Mouse (Mus musculus) lung, embryonic 16.5 days (tissue): ENCODE results near the gene Dnase1l1. TPM values are rescaled to one million over a fixed set of nuclear protein-coding genes. Genes with fewer than 3 reads are reported as not detected.
A peak's percentile ranks its signal among the peaks of the same experiment; 100 is the strongest.

Source experiments
- ATAC-seq: fragments of 200-750 bp; cut with Nextera tagmentation; 2 replicates; pipeline ENCODE4 v1.8.0; 2017; ENCODE audit warnings: low read depth, mild to moderate bottlenecking, moderate library complexity
- H3K27ac ChIP-seq: fragments of 300-500 bp; sonication (generic); 2 replicates; pipeline ENCODE4 v1.5.1; 2014; ENCODE audit warnings: mild to moderate bottlenecking, control low read depth, low read length
- H3K27me3 ChIP-seq: fragments of 300-500 bp; sonication (generic); 2 replicates; pipeline ENCODE4 v1.6.1; 2014; ENCODE audit warnings: low read depth, low read length, mixed read lengths; ENCODE audit not compliant: control insufficient read depth, insufficient read depth
- H3K36me3 ChIP-seq: fragments of 300-500 bp; sonication (generic); 2 replicates; pipeline ENCODE4 v1.6.1; 2014; ENCODE audit warnings: low read length; ENCODE audit not compliant: control insufficient read depth, insufficient read depth
- H3K4me1 ChIP-seq: fragments of 300-500 bp; sonication (generic); replicated peaks from 2 replicates; pipeline ENCODE4 v1.6.1; 2014; ENCODE audit warnings: low read length, mixed read lengths; ENCODE audit not compliant: control insufficient read depth, insufficient read depth
- H3K4me2 ChIP-seq: fragments of 300-500 bp; sonication (generic); 2 replicates; pipeline ENCODE4 v1.6.1; 2014; ENCODE audit warnings: low read depth, low read length, control low read depth
- H3K4me3 ChIP-seq: fragments of 300-500 bp; sonication (generic); 2 replicates; pipeline ENCODE4 v1.5.1; 2014; ENCODE audit warnings: mild to moderate bottlenecking, low read length, control low read depth
- H3K9ac ChIP-seq: fragments of 300-500 bp; sonication (generic); 2 replicates; pipeline ENCODE4 v1.6.1; 2014; ENCODE audit warnings: low read length, control low read depth
- H3K9me3 ChIP-seq: fragments of 300-500 bp; sonication (generic); 2 replicates; pipeline ENCODE4 v1.6.1; 2016; ENCODE audit warnings: low read length; ENCODE audit not compliant: control insufficient read depth
- WGBS: fragments of 180-500 bp; shearing (Covaris S2); extraction: QIAGEN DNeasy Blood & Tissue Kit; methylation state at CpG from one replicate; pipeline ENCODE4 v1.1.7; 2014; 5-methylcytosine and 5-hydroxymethylcytosine counted together
- polyA plus RNA-seq: library from polyadenylated mRNA; unstranded; fragments of >200 nt; fragmentation: Nextera tagmentation; extraction: Ambion mirVana; gene quantifications from 2 replicates; pipeline ENCODE4 v1.2.1, GENCODE M21; 2015

Gene Dnase1l1
- polyA plus RNA-seq, 1 experiment from 2014 or later, result 17.4 TPM

DNA sequence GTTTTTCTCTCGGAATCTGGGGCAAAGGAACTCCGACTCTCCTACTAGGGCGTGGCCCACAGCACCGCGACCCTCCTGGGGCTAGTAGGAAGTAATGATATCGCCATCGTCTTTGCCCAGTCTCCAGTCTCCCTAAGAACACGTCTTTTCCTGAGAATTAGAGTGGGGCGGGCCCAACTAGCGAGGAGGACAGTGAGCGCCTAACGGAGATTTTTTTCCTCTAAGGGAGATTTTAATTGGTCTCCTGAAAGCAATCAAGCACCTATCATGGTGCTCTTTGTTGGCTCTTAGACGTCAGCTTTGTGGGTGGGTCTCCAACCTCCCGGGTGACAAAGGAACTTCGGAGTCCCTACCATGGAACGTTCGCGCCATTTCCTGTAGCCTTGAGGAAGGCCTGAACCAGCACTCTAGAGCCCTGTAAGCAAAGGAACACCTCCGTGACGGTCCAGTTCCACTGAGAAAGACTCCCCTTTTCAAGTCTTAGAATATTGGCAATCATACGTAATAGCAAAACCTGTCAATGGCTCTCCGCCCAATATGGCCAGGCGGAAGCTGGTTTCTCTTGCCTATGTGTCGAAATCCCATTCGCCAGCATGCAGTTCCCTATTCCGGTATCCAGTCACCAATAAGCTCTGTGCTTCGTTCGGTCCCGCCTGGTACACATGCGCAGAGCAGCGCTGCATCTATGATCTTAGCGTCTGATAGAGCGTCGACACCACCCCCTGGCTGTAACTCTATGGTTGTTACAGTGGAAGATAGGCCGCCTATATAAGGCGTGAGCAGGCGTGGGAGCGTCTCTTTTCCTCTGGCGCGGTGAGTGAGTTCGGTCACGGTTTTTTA, 11.9 kb downstream of the Dnase1l1 start, which contains the start of gene Rpl10:
Gene Rpl10 (plus strand): TSS at position 751 of the 840 bp plus-strand sequence.
- Histone ChIP-seq H3K36me3 (peaks cover 4% of the 10 kb centered on the region; the same call in 1 of the 2 replicates), H3K4me3 (peak within 1 kb of the TSS; percentile 65), H3K9me3 (no peaks in the 10 kb centered on the region), H3K27me3 (no peaks in the 10 kb centered on the region), H3K27ac (peak within 1 kb of the TSS; percentile 96), H3K4me2 (peak within 1 kb of the TSS; percentile 57), H3K4me1 (0 out of 2 replicates have a peak, but pooled peaks cover 2% of the 10 kb centered on the region), H3K9ac (peak within 1 kb of the TSS; percentile 79)
- WGBS, result 15% methylated on average over 42 of the region's 42 CpGs
- peak; percentile 96 for ATAC-seq

DNA sequence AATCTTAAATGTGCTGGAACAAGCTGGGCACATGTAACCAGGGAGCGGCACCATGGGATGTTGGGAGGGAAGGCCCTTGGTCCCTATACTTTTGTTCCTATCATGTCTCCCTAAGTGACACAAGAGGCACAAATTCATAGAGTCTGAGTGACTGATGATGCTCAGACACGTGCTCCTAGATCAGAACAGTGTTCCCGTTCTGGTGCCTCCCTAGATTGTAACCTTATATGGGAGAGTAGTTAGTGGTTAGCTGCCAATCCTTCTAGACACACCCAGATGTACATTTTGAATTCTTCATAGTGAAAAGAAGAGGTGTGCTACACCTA, 12.4 kb downstream of the Dnase1l1 start:
- H3K9ac ChIP-seq, result peak overlapping the region; percentile 68
- peaks cover 4% of the 10 kb centered on the region; the same call in 1 of the 2 replicates for H3K36me3 ChIP-seq
- H3K4me3 ChIP-seq, result peak overlapping the region; percentile 65
- no peaks in the 10 kb centered on the region for H3K9me3 ChIP-seq
- 0 out of 2 replicates have a peak, but pooled peaks cover 2% of the 10 kb centered on the region for H3K4me1 ChIP-seq
- WGBS, result 10% methylated on average over 3 of the region's 3 CpGs
- peak; percentile 46 for ATAC-seq
- H3K27me3 ChIP-seq, result no peaks in the 10 kb centered on the region
- H3K27ac ChIP-seq, result peak overlapping the region; percentile 96
- peak overlapping the region; percentile 57 for H3K4me2 ChIP-seq

DNA sequence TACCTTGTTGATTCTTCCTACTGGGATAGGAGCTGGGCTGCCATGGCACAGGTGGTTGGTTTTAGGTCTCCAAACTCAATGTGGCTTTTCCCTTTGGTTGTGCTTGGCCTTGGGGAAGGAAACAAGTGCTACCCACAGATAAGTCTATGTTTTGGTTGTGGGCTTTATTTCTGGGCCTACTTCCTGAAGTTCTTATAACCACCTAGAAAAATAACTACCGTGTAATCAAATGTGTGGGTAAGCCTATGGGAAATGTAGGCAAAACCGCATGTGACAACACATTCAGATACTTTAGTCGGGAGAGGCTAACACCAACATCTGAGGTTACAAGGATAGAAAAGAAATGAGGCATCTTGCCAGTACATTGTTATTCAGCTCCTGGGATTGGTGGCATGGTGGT, 24.4 kb downstream of the Dnase1l1 start:
- no peak overlapping the region for H3K4me2 ChIP-seq
- peaks cover 3% of the 10 kb centered on the region; the same call in 1 of the 2 replicates for H3K36me3 ChIP-seq
- peaks cover 4% of the 10 kb centered on the region for H3K4me1 ChIP-seq
- no peaks in the 10 kb centered on the region for H3K9me3 ChIP-seq
- no peak overlapping the region for H3K9ac ChIP-seq
- 90% methylated on average over 3 of the region's 3 CpGs for WGBS
- H3K27me3 ChIP-seq, result no peaks in the 10 kb centered on the region
- ATAC-seq, result no peak
- H3K4me3 ChIP-seq, result no peak overlapping the region
- H3K27ac ChIP-seq, result no peak overlapping the region

DNA sequence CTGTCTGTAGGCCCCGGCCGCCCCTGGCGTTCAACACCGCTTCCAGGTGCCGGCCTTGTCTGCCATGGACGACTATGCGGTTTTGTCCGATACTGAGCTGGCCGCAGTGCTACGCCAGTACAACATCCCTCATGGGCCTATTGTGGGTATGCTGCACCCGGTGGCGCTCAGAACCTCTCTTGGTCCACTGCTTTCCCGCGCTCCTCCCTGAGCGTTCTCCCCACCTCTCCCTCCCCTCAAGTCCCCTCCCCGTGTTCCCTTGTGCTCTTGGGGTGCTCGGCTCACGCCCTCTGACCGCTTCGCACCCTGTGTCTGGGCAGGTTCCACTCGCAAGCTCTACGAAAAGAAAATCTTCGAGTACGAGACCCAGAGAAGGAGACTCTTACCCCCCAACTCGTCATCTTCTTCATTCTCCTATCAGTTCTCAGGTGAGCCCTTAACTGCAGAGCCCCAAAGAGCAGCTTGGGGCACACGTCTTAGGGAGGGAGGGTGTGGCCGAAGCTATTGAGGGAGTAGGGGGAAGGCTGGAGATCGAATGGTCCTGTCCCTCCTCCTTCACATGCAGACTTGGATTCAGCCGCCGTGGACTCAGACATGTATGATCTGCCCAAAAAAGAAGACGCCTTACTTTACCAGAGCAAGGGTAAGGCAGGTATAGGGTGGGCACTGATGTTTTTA, 27.1 kb downstream of the Dnase1l1 start:
- Histone ChIP-seq H3K4me3 (peak overlapping the region; percentile 59), H3K9ac (peak overlapping the region; percentile 85), H3K36me3 (peaks cover 3% of the 10 kb centered on the region; the same call in 1 of the 2 replicates), H3K27me3 (no peaks in the 10 kb centered on the region), H3K4me2 (peak overlapping the region; percentile 68), H3K4me1 (peaks cover 4% of the 10 kb centered on the region), H3K27ac (peak overlapping the region; percentile 95), H3K9me3 (no peaks in the 10 kb centered on the region)
- WGBS, result 28% methylated on average over 31 of the region's 31 CpGs
- peak; percentile 59 for ATAC-seq

DNA sequence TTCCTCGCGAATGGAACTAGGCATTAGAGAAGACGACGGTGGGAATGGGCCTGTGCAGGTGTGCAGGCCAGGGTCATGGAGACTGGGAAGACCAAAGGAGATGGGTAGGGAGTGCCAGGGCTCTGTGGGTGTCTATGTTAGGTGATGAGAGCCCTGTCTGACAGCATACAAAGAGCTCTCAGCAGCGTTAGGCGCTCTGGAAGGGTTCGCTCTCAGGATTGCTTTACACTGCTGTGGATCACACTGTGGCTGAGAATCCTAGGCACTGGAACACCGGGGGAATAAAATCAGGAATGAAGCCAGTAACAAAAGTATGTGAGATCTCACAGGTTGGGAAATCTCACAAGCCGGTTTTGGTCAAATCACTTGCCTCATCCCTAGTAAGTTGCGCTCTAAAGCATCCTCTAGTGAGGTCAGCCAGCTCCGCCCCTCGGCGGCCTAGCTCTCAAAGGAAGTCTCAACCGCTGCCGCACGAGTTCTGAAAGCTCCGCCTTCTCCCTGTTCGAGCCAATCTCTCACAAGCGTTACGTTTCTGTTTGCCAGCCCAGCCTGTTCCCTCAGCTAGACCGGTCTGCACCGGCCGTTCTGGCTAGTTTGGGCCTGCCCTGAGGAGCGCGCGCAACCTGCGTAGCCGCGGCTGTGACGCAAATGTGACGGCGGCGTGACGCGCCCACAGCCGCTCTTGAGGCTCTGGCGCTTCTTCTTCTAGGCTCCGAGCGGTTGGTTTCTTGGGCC, 27.8 kb downstream of the Dnase1l1 start, which contains the start of gene Emd:
Gene Emd (plus strand): TSS at position 535 of the 735 bp plus-strand sequence.
- H3K4me3 ChIP-seq, result peak within 1 kb of the TSS; percentile 59
- peaks cover 3% of the 10 kb centered on the region; the same call in 1 of the 2 replicates for H3K36me3 ChIP-seq
- WGBS, result 18% methylated on average over 39 of the region's 39 CpGs
- H3K9ac ChIP-seq, result peak within 1 kb of the TSS; percentile 85
- H3K9me3 ChIP-seq, result no peaks in the 10 kb centered on the region
- H3K27me3 ChIP-seq, result no peaks in the 10 kb centered on the region
- H3K4me1 ChIP-seq, result peaks cover 4% of the 10 kb centered on the region
- peak; percentile 98 for ATAC-seq
- peak within 1 kb of the TSS; percentile 95 for H3K27ac ChIP-seq
- peak within 1 kb of the TSS; percentile 68 for H3K4me2 ChIP-seq

DNA sequence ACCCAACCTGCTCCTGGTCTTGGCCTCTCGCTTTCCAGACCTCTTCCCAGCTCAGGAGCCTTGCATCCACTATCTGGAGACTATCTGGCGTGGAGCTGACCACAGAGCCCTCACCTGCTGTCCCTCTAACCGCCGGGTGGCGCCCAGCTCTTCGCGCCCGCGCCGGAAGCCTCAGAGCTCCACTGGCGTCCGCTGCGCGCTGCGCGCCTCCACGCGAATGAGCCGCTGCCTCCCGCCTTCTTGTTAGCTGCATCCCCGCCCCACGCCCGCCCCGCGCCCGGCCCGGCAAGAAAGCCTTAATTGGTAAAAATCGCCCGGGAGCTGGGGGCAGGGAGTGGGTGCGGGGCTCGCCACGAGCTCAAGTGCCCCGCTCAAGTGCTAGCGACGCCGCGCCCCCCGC, 32.5 kb downstream of the Dnase1l1 start, which contains the start of gene Flna:
Gene Flna (minus strand): TSS at position 206 of the 400 bp plus-strand sequence.
- 0 out of 2 replicates have a peak, but pooled peaks have one; percentile 0 for ATAC-seq
- Histone ChIP-seq H3K27me3 (no peaks in the 10 kb centered on the region), H3K4me2 (peak within 1 kb of the TSS; percentile 62), H3K36me3 (no peaks in the 10 kb centered on the region), H3K4me1 (no peaks in the 10 kb centered on the region), H3K27ac (peak within 1 kb of the TSS; percentile 80), H3K9me3 (no peaks in the 10 kb centered on the region), H3K9ac (peak within 1 kb of the TSS; percentile 70), H3K4me3 (peak within 1 kb of the TSS; percentile 52)
- WGBS, result 8% methylated on average over 36 of the region's 38 CpGs

DNA sequence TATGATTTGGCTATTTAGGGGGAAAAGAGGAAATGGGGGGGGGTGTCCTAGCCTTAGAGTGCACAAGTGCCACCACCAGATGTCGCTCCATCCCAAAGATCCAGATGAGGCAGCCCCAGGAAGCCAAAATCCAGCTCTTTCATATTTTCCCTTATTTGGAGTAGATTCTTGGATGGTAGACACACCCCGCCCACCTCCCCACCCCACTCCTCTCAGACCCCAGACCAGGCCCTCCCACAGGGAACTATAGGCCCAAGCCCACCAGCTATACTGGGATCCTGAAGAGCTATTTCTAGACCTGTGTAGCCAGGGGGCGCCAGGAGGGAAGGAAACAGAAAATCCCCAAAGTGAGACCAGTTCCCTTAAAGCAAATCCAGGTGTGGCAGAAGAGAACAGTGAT, 33.5 kb downstream of the Dnase1l1 start:
- Histone ChIP-seq H3K27ac (peak overlapping the region; percentile 80), H3K9ac (peak overlapping the region; percentile 70), H3K4me1 (no peaks in the 10 kb centered on the region; the same call in 1 of the 2 replicates), H3K4me2 (peak overlapping the region; percentile 62), H3K4me3 (peak overlapping the region; percentile 52), H3K36me3 (no peaks in the 10 kb centered on the region), H3K27me3 (no peaks in the 10 kb centered on the region), H3K9me3 (no peaks in the 10 kb centered on the region)
- peak; percentile 29 for ATAC-seq
- 16% methylated on average over 3 of the region's 3 CpGs for WGBS

DNA sequence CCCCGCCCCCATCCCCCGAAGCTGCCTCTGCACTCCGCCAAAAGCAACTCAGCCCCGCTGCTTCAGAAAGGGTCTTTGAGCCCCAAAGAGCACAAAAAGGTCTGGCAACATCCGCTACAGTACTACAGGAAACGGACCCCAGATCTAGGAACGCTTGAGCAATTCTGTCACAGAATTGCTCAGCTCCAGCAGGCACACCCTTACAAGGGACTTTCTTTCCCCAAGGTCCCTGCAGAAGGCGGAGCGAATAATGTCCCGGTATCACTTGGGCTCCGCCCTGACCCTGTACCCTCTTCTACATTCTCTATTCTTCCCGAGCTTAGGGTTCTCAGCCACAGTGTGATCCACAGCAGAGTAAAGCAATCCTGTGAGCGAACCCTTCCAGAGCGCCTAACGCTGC, 35.4 kb downstream of the Dnase1l1 start:
- H3K9ac ChIP-seq, result peak overlapping the region; percentile 67
- peak; percentile 34 for ATAC-seq
- peaks cover 12% of the 10 kb centered on the region for H3K36me3 ChIP-seq
- H3K9me3 ChIP-seq, result no peaks in the 10 kb centered on the region
- peak overlapping the region; percentile 51 for H3K4me2 ChIP-seq
- H3K27ac ChIP-seq, result peak overlapping the region; percentile 96
- peak overlapping the region; percentile 68 for H3K4me3 ChIP-seq
- H3K27me3 ChIP-seq, result no peaks in the 10 kb centered on the region
- no peaks in the 10 kb centered on the region; the same call in 1 of the 2 replicates for H3K4me1 ChIP-seq
- whole genome bisulfite sequencing, result 20% methylated on average over 12 of the region's 15 CpGs
